Mouse (Mus musculus): Measurements from ENCODE around the gene Soat1. TPM values are rescaled to one million over a fixed set of nuclear protein-coding genes. Genes with fewer than 3 reads are reported as not detected.

The Soat1 gene
- polyA plus RNA-seq, 1 experiment from 2014 or later = 19.5 TPM

DNA sequence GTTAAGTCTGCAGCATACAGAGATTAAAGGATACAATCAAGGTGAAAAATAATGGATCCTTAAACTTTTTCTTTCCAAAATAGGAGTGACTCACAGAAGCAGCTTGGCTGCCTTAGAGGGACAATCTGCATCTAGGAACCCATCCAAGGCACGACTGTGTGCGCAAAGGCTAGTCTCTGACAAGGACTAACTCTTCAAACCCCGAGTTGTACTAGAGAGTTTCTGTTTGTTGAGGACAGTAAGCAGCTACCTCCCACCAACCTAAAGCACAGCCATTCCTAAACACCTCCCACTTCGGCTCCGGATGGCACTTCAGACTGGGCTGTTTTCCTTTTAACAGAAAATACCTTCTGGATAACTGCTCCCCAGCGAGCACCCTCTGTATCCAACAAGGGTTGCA is 31.4 kb downstream of the Soat1 start:
- no peak overlapping the region for H3K9ac ChIP-seq
- H3K36me3 ChIP-seq = peaks cover 39% of the 10 kb centered on the region
- H3K4me1 ChIP-seq = no peaks in the 10 kb centered on the region
- no peak overlapping the region for H3K4me3 ChIP-seq
- no peak for ATAC-seq
- no peaks in the 10 kb centered on the region for H3K9me3 ChIP-seq (replicated peaks)
- WGBS (ENCODE audit: insufficient replicate concordance) = 82% methylated on average over 6 of the region's 6 CpGs
- no peak overlapping the region for H3K27ac ChIP-seq
- H3K4me2 ChIP-seq = no peak overlapping the region
- no peaks in the 10 kb centered on the region for H3K27me3 ChIP-seq (replicated peaks)

DNA sequence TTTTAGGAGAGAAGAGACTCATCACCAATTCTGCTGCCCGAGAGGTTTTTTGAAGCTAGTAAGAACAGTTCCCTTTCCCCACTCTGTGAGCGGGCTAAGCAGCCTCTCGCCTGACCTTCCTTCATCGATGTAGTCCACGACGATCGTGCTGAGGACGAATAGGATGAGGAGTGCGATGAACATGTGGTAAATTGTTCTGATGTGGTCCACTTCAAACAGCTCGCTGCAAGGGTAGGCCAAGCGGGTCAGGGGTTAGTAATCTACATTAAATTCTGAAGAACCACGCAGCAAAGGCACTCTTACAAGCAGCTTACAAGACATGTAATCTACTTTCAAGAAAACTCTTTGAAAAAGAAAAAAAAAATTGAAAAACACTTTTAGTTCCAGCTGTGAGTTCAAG is 31.9 kb downstream of the Soat1 start:
- no peaks in the 10 kb centered on the region for H3K4me1 ChIP-seq
- ATAC-seq = no peak
- H3K4me2 ChIP-seq = no peak overlapping the region
- H3K27me3 ChIP-seq (replicated peaks) = no peaks in the 10 kb centered on the region
- no peak overlapping the region for H3K9ac ChIP-seq
- 77% methylated on average over 12 of the region's 12 CpGs for WGBS (ENCODE audit: insufficient replicate concordance)
- no peak overlapping the region for H3K27ac ChIP-seq
- no peaks in the 10 kb centered on the region for H3K9me3 ChIP-seq (replicated peaks)
- H3K4me3 ChIP-seq = no peak overlapping the region
- H3K36me3 ChIP-seq = peaks cover 44% of the 10 kb centered on the region

DNA sequence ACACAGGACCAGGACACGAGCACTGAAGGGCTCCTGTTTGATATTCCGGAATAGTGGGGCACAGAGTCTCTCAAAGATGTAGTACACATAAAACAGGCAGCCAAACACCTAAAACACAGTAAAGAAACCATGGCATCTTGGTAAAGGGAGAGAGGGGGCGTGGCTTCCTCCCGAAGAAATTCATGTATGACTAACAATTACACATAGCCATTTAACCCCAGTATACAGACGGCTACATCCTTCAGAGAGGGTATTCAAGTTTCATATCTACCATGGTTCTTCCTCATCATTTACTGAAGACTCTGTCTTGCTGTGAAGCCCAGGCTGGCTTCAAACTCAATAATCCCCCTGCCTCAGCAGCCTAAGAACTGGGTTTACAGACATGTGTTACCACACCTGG is 36.4 kb downstream of the Soat1 start:
- Histone ChIP-seq H3K9ac (no peak overlapping the region), H3K36me3 (peaks cover 71% of the 10 kb centered on the region), H3K9me3 (replicated peaks) (no peaks in the 10 kb centered on the region), H3K4me2 (no peak overlapping the region), H3K27ac (no peak overlapping the region), H3K27me3 (replicated peaks) (no peaks in the 10 kb centered on the region), H3K4me1 (no peaks in the 10 kb centered on the region), H3K4me3 (no peak overlapping the region)
- no peak for ATAC-seq
- 75% methylated on average over 5 of the region's 5 CpGs for WGBS (ENCODE audit: insufficient replicate concordance)

DNA sequence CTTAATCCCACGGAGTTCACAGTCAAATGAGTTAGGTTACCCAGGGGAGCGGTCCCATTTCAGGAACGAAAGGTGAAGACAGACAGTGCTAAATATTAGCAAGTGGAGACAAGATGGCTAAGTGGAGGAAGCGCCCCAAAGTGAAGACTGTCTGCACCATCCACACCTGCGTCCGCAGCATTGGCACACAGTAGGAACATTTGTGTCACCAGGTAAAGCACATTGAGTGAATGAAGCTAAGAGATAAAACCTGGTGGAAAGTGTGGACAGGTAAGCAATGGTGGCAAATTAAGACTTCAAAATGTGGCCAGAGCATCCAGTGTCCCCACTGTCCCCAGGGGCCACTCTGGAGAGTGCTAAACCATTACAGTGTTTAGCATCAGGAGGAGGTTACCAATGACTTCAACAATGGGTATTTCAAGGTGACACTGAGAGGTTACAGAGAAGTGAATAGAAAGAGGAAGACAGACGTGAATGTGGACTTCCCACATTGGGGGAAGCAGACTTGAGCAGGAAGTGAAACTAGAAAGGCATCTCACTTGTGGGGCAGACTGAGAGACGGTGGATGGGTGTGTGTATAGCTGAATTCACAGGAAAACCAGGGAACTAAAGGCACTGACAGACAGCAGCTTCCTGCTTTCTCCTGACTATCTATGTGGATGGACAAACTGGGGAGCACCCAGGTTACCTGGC is 37.0 kb downstream of the Soat1 start:
- Histone ChIP-seq H3K36me3 (peaks cover 75% of the 10 kb centered on the region), H3K9ac (no peak overlapping the region), H3K4me2 (no peak overlapping the region), H3K4me3 (no peak overlapping the region), H3K27ac (no peak overlapping the region), H3K4me1 (no peaks in the 10 kb centered on the region), H3K9me3 (replicated peaks) (no peaks in the 10 kb centered on the region), H3K27me3 (replicated peaks) (no peaks in the 10 kb centered on the region)
- ATAC-seq = no peak
- WGBS (ENCODE audit: insufficient replicate concordance) = 73% methylated on average over 8 of the region's 8 CpGs

DNA sequence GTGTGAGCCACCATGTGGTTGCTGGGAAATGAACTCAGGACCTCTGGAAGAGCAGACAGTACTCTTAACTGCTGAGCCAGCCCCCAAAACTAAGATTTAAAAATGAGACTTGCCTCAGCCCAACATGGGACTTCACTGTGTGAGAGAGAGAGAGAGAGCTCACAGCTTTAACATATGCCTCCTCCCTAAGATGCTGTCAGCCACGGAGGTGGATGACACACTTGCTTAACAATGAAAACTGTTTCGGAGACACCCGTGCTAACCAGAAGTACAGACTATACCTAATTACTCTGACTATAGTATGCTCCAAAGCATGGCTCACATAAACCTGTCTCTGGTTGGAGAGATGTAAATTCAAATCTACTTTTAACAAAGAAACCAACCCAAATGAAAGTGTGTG is 40.6 kb downstream of the Soat1 start:
- WGBS (ENCODE audit: insufficient replicate concordance) = 72% methylated on average over 3 of the region's 3 CpGs
- no peak overlapping the region for H3K4me2 ChIP-seq
- H3K9ac ChIP-seq = no peak overlapping the region
- no peaks in the 10 kb centered on the region for H3K27me3 ChIP-seq (replicated peaks)
- no peak for ATAC-seq
- no peaks in the 10 kb centered on the region for H3K4me1 ChIP-seq
- H3K4me3 ChIP-seq = no peak overlapping the region
- H3K9me3 ChIP-seq (replicated peaks) = no peaks in the 10 kb centered on the region
- H3K36me3 ChIP-seq = peaks cover 69% of the 10 kb centered on the region
- H3K27ac ChIP-seq = no peak overlapping the region

DNA sequence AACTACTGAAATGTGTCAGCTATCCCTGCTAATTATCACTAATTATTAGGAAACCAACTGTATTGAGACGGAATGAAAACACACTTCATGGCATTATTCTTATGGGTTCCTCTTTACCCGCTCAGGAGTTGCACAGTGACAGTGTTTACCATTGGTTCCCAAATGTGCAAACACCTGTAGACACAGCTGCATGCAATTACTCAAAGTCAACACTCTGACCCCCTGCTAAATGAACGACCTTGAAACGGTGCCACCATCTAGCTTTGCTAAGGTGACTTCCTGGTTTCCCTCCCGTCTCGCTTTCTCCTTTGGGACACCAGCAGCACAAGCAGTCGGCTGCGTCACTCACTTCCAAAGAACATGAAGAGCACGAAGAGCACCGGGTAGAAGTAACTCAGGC is 41.6 kb downstream of the Soat1 start:
- 80% methylated on average over 10 of the region's 10 CpGs for WGBS (ENCODE audit: insufficient replicate concordance)
- ATAC-seq = no peak

DNA sequence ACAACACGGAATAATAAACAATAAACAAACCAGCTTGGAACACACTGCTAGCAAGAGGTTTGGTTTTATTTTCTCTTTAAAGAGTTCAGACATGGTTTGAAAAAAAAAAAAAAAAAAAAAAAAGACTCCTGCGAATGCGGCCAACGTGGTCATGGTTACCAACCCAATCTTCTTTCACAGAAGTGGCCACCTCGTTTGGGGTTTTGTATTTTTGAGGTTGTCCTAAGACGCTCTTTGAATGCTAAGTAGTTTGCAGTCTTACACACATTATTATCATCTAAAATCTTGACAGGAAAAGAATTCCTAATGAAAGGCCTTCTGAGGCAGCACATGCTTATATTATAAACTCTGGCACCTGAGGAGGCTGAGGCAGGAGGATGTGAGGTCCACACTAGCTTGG is 45.7 kb downstream of the Soat1 start:
- H3K9ac ChIP-seq = no peak overlapping the region
- H3K4me3 ChIP-seq = no peak overlapping the region
- H3K4me1 ChIP-seq = no peaks in the 10 kb centered on the region
- 70% methylated on average over 6 of the region's 6 CpGs for WGBS (ENCODE audit: insufficient replicate concordance)
- H3K27ac ChIP-seq = no peak overlapping the region
- H3K4me2 ChIP-seq = no peak overlapping the region
- peaks cover 34% of the 10 kb centered on the region for H3K36me3 ChIP-seq
- no peak for ATAC-seq
- H3K9me3 ChIP-seq (replicated peaks) = no peaks in the 10 kb centered on the region
- no peaks in the 10 kb centered on the region for H3K27me3 ChIP-seq (replicated peaks)

More for the DNA sequence above, 41.6 kb downstream of the Soat1 start:
- no peak overlapping the region for H3K9ac ChIP-seq
- no peaks in the 10 kb centered on the region for H3K27me3 ChIP-seq (replicated peaks)
- no peak overlapping the region for H3K4me3 ChIP-seq
- no peaks in the 10 kb centered on the region for H3K9me3 ChIP-seq (replicated peaks)
- H3K4me2 ChIP-seq = no peak overlapping the region
- H3K27ac ChIP-seq = no peak overlapping the region
- H3K4me1 ChIP-seq = no peaks in the 10 kb centered on the region
- peaks cover 61% of the 10 kb centered on the region for H3K36me3 ChIP-seq

DNA sequence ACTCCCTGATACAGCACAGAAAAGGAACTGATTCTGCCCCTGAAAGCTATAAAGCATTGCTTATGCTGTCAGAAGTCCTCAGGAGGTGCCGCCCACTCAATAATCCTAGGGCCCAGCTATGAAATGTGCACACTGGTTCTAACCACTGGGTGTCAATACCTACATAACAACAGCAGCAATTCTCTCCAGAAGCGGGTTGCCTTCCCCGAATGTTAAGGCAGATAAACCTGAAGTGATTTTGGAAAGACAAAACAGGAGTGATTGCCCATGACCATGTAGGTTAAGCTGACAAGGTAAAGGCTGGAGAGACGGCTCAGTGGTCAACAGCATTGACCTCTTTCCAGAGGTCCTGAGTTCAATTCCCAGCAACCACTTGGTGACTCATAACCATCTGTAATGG is 48.4 kb downstream of the Soat1 start:
- Histone ChIP-seq H3K4me2 (no peak overlapping the region), H3K9me3 (replicated peaks) (no peaks in the 10 kb centered on the region), H3K27ac (no peak overlapping the region), H3K4me1 (peaks cover 8% of the 10 kb centered on the region), H3K9ac (no peak overlapping the region), H3K36me3 (peaks cover 9% of the 10 kb centered on the region), H3K27me3 (replicated peaks) (no peaks in the 10 kb centered on the region), H3K4me3 (no peak overlapping the region)
- 65% methylated on average over 4 of the region's 4 CpGs for WGBS (ENCODE audit: insufficient replicate concordance)
- ATAC-seq = no peak

DNA sequence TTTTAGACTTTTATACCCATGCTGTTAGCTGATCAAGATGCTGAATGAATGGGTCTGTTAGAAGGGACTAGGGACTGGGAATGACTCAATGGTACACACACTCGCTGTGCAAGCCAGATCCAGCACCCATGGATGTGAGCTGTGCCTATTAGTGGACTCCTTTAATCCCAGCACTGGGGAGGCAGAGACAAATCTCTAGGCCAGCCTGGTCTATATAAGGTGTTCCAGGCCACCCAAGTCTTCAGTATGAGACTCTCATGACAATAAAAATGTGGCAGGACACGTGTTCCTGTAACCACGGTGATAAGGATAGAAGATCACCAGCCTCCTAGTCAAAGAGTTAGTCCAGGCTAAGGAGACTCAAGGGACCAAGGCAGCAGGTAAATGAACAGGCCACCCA is 50.1 kb downstream of the Soat1 start:
- no peak for ATAC-seq
- 75% methylated on average over 3 of the region's 3 CpGs for WGBS (ENCODE audit: insufficient replicate concordance)
- no peaks in the 10 kb centered on the region for H3K9me3 ChIP-seq (replicated peaks)

DNA sequence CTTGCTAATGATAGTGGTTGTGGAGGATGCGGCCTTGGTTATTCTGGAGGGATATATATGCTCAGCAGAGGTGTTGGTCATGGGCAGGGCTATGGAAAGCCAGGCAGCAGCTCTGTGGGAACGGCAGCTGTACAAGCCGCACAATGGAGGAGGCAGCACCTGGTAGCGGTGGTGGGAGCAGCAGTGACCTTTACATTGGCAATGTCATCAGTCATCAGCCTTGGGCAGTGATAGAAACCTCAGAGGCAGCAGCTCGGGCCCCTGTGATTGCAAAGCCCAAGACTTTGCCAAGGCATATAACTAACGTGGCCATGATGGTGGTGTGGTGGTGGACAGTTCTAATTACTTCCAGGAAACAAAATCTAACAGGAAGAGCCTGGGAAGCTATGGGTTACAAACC is 50.6 kb downstream of the Soat1 start:
- 83% methylated on average over 6 of the region's 6 CpGs for WGBS (ENCODE audit: insufficient replicate concordance)
- Histone ChIP-seq H3K27me3 (replicated peaks) (no peaks in the 10 kb centered on the region), H3K4me2 (no peak overlapping the region), H3K9me3 (replicated peaks) (no peaks in the 10 kb centered on the region), H3K4me1 (peaks cover 16% of the 10 kb centered on the region), H3K36me3 (no peaks in the 10 kb centered on the region), H3K27ac (no peak overlapping the region), H3K9ac (no peak overlapping the region), H3K4me3 (no peak overlapping the region)
- ATAC-seq = no peak

More for the DNA sequence above, 50.1 kb downstream of the Soat1 start:
- H3K4me3 ChIP-seq = no peak overlapping the region
- peaks cover 16% of the 10 kb centered on the region for H3K4me1 ChIP-seq
- H3K4me2 ChIP-seq = no peak overlapping the region
- H3K27ac ChIP-seq = no peak overlapping the region
- H3K9ac ChIP-seq = no peak overlapping the region
- H3K27me3 ChIP-seq (replicated peaks) = no peaks in the 10 kb centered on the region
- H3K36me3 ChIP-seq = peaks cover 1% of the 10 kb centered on the region; the same call in 1 of the 2 replicates

DNA sequence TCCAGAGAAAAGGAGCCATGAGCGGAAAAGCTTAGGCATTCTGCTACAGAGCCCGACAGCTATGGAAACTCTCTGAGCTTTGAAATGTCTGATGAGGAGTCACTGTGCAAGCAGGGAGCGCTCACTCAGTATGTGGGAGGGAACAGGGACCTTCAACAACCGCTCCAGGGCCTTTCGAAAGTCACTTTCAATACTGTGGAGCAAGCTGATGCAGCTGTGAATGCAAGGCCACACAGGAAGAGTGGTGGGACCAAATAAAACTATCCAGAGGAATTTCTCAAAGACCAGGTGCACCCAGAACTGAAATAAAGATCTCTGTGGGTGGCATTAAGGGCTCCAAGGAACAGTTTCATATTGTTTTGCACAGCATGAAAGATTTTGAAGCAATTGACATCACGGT is 51.3 kb downstream of the Soat1 start:
- Histone ChIP-seq H3K9me3 (replicated peaks) (no peaks in the 10 kb centered on the region), H3K4me3 (no peak overlapping the region), H3K27ac (no peak overlapping the region), H3K9ac (no peak overlapping the region), H3K27me3 (replicated peaks) (no peaks in the 10 kb centered on the region), H3K4me2 (no peak overlapping the region), H3K36me3 (no peaks in the 10 kb centered on the region), H3K4me1 (peaks cover 16% of the 10 kb centered on the region)
- ATAC-seq = no peak
- WGBS (ENCODE audit: insufficient replicate concordance) = 69% methylated on average over 6 of the region's 6 CpGs

DNA sequence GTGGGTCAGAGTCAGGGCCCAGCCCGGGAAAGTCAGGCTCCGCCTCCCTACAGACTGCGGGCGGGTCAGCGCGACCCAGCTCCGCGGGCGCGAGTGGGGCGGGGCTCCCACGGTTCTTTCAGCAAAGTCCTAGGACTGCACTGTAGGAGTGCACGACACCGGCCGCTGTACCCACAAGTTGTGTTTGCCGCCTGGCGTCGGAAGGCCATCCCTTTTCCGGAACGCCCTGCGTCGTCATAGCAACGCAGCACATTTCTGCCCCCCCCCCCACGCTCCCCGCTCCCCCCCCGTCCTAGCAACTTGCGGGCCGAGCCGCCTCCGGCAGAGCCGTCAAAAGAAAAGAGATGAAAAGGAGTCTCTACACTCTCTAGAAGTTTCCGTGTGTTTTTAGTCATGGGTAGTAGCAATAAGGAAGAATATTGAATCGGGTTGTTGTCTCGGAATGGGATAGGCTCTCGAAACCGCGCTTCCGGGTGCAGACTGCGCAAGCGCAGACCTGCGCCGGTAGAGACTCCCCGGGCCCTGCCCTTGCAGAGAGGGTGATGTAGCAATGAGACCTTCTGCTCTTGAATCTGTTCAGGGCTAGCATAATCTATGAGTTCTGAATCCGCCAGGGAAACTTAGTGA is 53.3 kb downstream of the Soat1 start, which contains the start of gene Axdnd1:
Axdnd1 (minus strand) TSS at position 489 of the 627 bp plus-strand sequence.
- Histone ChIP-seq H3K4me3 (peak within 1 kb of the TSS; percentile 73), H3K9ac (peak within 1 kb of the TSS; percentile 74), H3K36me3 (no peaks in the 10 kb centered on the region), H3K4me2 (peak within 1 kb of the TSS; percentile 75), H3K27me3 (replicated peaks) (no peaks in the 10 kb centered on the region), H3K27ac (peak within 1 kb of the TSS; percentile 89), H3K4me1 (peaks cover 16% of the 10 kb centered on the region), H3K9me3 (replicated peaks) (no peaks in the 10 kb centered on the region)
- peak; percentile 95 for ATAC-seq
- under 1% methylated on average over 44 of the region's 44 CpGs for WGBS (ENCODE audit: insufficient replicate concordance)

Data from liver, embryonic 12.5 days (tissue).